Mouse (Mus musculus) left cerebral cortex, adult 11 months (tissue): ENCODE data around the gene Gm21767.
"Not testable (repeated sequence)": the region's sequence is repeated elsewhere in the genome, so short reads cannot be mapped to it uniquely, and the experiment has no call there.

Experiments
- DNase-seq: peaks from one replicate; pipeline ENCODE4 v3.0.0; 2022; ENCODE audit warnings: low spot score

Gm21767 gene

DNA sequence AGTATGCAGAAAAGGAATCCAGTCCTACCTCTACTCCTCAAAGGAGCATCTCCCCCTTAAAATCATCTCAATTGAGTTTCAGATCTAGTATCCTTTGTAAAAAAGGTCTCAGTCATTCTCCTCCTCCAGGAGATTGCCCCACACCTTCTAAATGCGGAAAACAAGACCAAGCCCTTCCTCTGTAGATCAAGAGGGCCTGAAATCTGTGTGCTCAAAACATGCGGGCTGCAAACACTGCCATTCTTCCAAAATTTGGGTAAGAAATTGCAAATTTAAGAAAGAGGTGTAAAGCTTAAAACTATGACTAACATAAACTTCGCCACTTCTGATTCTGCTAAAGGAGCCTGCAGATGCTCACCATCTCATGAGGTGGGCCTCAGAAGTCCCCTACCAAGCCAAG is at the start of gene Gm21767:
Gene Gm21767 (plus strand): TSS at position 301 of the 400 bp plus-strand sequence.
- DNase-seq = not testable (repeated sequence)
